18 mouse cellular contexts compared by ENCODE assay signal in the genomic region with DNA sequence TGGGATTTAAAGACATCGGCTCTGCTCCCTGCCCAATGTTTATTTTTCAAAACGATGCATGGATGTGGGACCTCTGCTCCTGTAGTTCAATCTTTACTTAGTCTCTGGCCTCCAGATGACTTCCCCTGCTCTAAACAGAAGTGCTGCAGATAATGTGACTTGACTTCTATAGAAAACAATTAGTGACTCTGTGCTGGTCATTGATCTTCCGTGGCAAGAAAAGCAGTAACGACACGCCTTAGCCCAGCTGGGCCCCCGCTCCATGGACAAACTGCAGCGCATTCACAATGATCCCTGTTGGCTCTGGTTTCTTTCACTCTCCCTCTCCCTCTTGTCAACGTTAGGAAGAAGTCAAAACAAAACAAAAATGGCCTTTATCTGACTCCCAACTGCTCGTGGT. TPM values are rescaled to one million over a fixed set of nuclear protein-coding genes. Genes with fewer than 3 reads are reported as not detected.
DNase-seq lines count a peak whose midpoint lies in the region; ATAC-seq and TF ChIP-seq lines count a peak whose summit lies in the region.
"Had no signal": no experiment of that assay in that cellular context is flagged by ENCODE, and none has a peak within 500 bp of the region (broad histone marks: within the 10 kb centered on the region; RNA-seq: fewer than 3 reads in every experiment).

No protein-coding gene starts in this region.

- no peak overlapping the region for H3K4me3 ChIP-seq in heart, embryonic 12.5 days
- H3K4me3 ChIP-seq in lung, embryonic 14.5 days (ENCODE audit: low read depth, low read length) = no peak overlapping the region
- H3K4me3 ChIP-seq in midbrain, embryonic 10.5 days = no peak overlapping the region
- H3K4me3 ChIP-seq in forebrain, embryonic 13.5 days = no peak overlapping the region
- H3K4me3 ChIP-seq: embryonic facial prominence, embryonic 12.5 days; kidney, embryonic 15.5 days; liver, embryonic 12.5 days; lung, embryonic 15.5 days had no signal

- no peak overlapping the region for H3K9ac ChIP-seq in heart, embryonic 12.5 days
- H3K9ac ChIP-seq in lung, embryonic 14.5 days = no peak overlapping the region
- H3K9ac ChIP-seq in forebrain, embryonic 13.5 days = no peak overlapping the region
- H3K9ac ChIP-seq: embryonic facial prominence, embryonic 12.5 days; kidney, embryonic 15.5 days; liver, embryonic 12.5 days; lung, embryonic 15.5 days had no signal

- WGBS in heart, embryonic 12.5 days = 8% methylated on average over 9 of the region's 9 CpGs
- WGBS in lung, embryonic 14.5 days = 16% methylated on average over 9 of the region's 9 CpGs
- 62% methylated on average over 9 of the region's 9 CpGs for WGBS in midbrain, embryonic 10.5 days
- 43% methylated on average over 9 of the region's 9 CpGs for WGBS in forebrain, embryonic 13.5 days

- peak overlapping the region; percentile 37 for H3K4me2 ChIP-seq in heart, embryonic 12.5 days
- H3K4me2 ChIP-seq in lung, embryonic 14.5 days = no peak overlapping the region
- H3K4me2 ChIP-seq in forebrain, embryonic 13.5 days = no peak overlapping the region
- H3K4me2 ChIP-seq: embryonic facial prominence, embryonic 12.5 days; kidney, embryonic 15.5 days; liver, embryonic 12.5 days; lung, embryonic 15.5 days had no signal

- ATAC-seq in heart, embryonic 12.5 days (ENCODE audit: insufficient number of reproducible peaks, low FRiP score) = peak; percentile 64; the same call in 1 of the 2 replicates
- no peak for ATAC-seq in lung, embryonic 14.5 days (ENCODE audit: insufficient read depth)
- ATAC-seq in forebrain, embryonic 13.5 days = no peak
- ATAC-seq: forebrain, embryonic 16.5 days; inflammation-experienced regulatory T-cells, adult 6 months; liver, embryonic 12.5 days had no signal

- TF ChIP-seq CTCF in lung, embryonic 14.5 days (IDR thresholded peaks at IDR 0.05; ENCODE audit: low read depth) = no peak

- H3K4me1 ChIP-seq in heart, embryonic 12.5 days (replicated peaks) = peaks cover 25% of the 10 kb centered on the region
- no peaks in the 10 kb centered on the region for H3K4me1 ChIP-seq in lung, embryonic 14.5 days (ENCODE audit: insufficient read depth)
- H3K4me1 ChIP-seq in midbrain, embryonic 10.5 days = peaks cover 10% of the 10 kb centered on the region
- H3K4me1 ChIP-seq in forebrain, embryonic 13.5 days = no peaks in the 10 kb centered on the region
- H3K4me1 ChIP-seq: embryonic facial prominence, embryonic 12.5 days; liver, embryonic 12.5 days; lung, embryonic 15.5 days had no signal

- H3K27ac ChIP-seq in heart, embryonic 12.5 days (ENCODE audit: poor library complexity, severe bottlenecking) = peak overlapping the region; percentile 61
- H3K27ac ChIP-seq in lung, embryonic 14.5 days (ENCODE audit: low read depth) = no peak overlapping the region
- no peak overlapping the region for H3K27ac ChIP-seq in midbrain, embryonic 10.5 days (replicated peaks)
- no peak overlapping the region for H3K27ac ChIP-seq in forebrain, embryonic 13.5 days
- H3K27ac ChIP-seq: embryonic facial prominence, embryonic 12.5 days; kidney, embryonic 15.5 days; liver, embryonic 12.5 days; lung, embryonic 15.5 days had no signal

- no peak for DNase-seq in heart, postnatal 4 days
- peak; percentile 5 for DNase-seq in lung, embryonic 14.5 days
- no peak for DNase-seq in lung, postnatal 4 days
- peak; percentile 48 for DNase-seq in mesoderm, embryonic 11.5 days (ENCODE audit: low read depth, low spot score)
- no peak for DNase-seq in cerebellum, postnatal 4 days (ENCODE audit: low spot score in 2 of 2)
- no peak for DNase-seq in midbrain, embryonic 10.5 days (ENCODE audit: low spot score)
- DNase-seq: adrenal gland, adult 2 months; cerebellum, postnatal 10 days; left cerebral cortex, postnatal 4 days; thymus, adult 18-20 months had no signal

- H3K36me3 ChIP-seq in heart, embryonic 12.5 days = no peaks in the 10 kb centered on the region
- no peaks in the 10 kb centered on the region for H3K36me3 ChIP-seq in lung, embryonic 14.5 days (ENCODE audit: insufficient read depth)
- H3K36me3 ChIP-seq in midbrain, embryonic 10.5 days = no peaks in the 10 kb centered on the region
- H3K36me3 ChIP-seq in forebrain, embryonic 13.5 days (ENCODE audit: poor library complexity, severe bottlenecking) = no peaks in the 10 kb centered on the region
- H3K36me3 ChIP-seq: embryonic facial prominence, embryonic 12.5 days; kidney, embryonic 15.5 days; liver, embryonic 12.5 days; lung, embryonic 15.5 days had no signal

- no peaks in the 10 kb centered on the region for H3K9me3 ChIP-seq in heart, embryonic 12.5 days (replicated peaks)
- no peaks in the 10 kb centered on the region for H3K9me3 ChIP-seq in lung, embryonic 14.5 days (ENCODE audit: low read depth, low read length)
- H3K9me3 ChIP-seq in midbrain, embryonic 10.5 days (replicated peaks) = no peaks in the 10 kb centered on the region
- H3K9me3 ChIP-seq in forebrain, embryonic 13.5 days (replicated peaks) = no peaks in the 10 kb centered on the region
- H3K9me3 ChIP-seq: embryonic facial prominence, embryonic 12.5 days; kidney, embryonic 15.5 days; liver, embryonic 12.5 days; lung, embryonic 15.5 days had no signal

- no peaks in the 10 kb centered on the region for H3K27me3 ChIP-seq in heart, embryonic 12.5 days (replicated peaks)
- no peaks in the 10 kb centered on the region for H3K27me3 ChIP-seq in lung, embryonic 14.5 days (ENCODE audit: insufficient read depth, low read length)
- H3K27me3 ChIP-seq in midbrain, embryonic 10.5 days (ENCODE audit: low read depth, poor library complexity, severe bottlenecking) = no peaks in the 10 kb centered on the region
- H3K27me3 ChIP-seq in forebrain, embryonic 13.5 days = no peaks in the 10 kb centered on the region
- H3K27me3 ChIP-seq: embryonic facial prominence, embryonic 12.5 days; kidney, embryonic 15.5 days; liver, embryonic 12.5 days; lung, embryonic 15.5 days had no signal

RNA-seq across cellular contexts. Expression of a gene that starts 53.9 kb away (rescaled TPM):
- polyA plus RNA-seq in heart, embryonic 12.5 days (2016; fragmentation: Nextera tagmentation; extraction: Ambion mirVana) = 19.0 and 22.7 TPM in 2 replicates
- total RNA-seq in heart, postnatal 4 days (2021) = 10 to 100 TPM; 17.3 to 20.6 TPM
- polyA plus RNA-seq in lung, embryonic 14.5 days (2014; fragmentation: Nextera tagmentation; extraction: Ambion mirVana) = 26.7 and 27.1 TPM in 2 replicates
- 10.6 and 11.5 TPM in 2 replicates for polyA plus RNA-seq in midbrain, embryonic 10.5 days (2016; fragmentation: Nextera tagmentation; extraction: Ambion mirVana)
- 7.3 and 9.9 TPM in 2 replicates for polyA plus RNA-seq in forebrain, embryonic 13.5 days (2015; fragmentation: Nextera tagmentation; extraction: Ambion mirVana)

Comparison
In these comparisons a context has a peak if more than half of its experiments do, and no peak if none do; other contexts are left out.
1. DNase-seq: peak in lung, embryonic 14.5 days (single experiment) and mesoderm, embryonic 11.5 days (single experiment); none in heart, postnatal 4 days (single experiment), lung, postnatal 4 days (0 of 2), cerebellum, postnatal 4 days (0 of 2) and midbrain, embryonic 10.5 days (single experiment).